Mouse (Mus musculus): ENCODE measurements around the gene Hipk4.

Gene Hipk4

DNA sequence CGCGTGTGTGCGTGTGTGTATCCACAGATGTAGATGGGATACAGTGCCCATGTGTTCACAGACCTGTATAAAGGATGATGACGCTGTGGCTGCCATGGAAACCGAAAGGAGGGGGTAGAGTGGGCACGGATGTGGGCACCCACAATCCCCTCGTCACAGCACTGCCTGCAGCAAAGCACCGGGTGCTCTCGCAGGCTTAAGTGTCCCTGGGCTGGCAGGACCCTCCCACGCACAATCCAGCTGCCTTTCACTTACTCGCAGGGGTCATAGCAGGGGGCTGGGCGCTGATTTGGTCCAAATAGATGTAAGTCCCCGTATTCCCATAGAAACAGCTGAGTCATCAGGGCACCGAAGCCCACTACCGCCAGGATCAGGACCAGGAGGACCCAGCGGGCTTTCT lies 18.4 kb downstream of the Hipk4 start:
- WGBS, result 42% methylated on average over 16 of the region's 16 CpGs

DNA sequence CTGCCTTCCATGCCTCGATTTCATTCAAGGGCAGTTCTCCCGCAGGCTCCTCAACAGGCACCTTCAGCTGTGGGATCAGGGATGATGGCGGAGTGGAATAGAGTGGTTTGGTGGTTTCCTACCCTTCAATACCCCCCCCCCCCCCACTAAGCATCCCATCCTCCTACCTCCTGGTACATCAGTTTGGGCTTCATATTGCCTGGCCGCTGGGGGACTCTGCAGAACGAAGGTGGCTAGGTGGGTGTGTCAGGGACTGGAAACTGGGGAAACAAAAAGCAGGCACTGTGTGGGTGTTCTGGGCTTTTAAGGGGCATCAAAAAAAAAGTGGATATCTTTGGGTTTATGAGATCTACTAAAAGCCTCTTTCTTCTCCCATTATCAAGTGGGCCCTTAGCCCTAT lies 18.9 kb downstream of the Hipk4 start:
- WGBS, result 36% methylated on average over 5 of the region's 5 CpGs

DNA sequence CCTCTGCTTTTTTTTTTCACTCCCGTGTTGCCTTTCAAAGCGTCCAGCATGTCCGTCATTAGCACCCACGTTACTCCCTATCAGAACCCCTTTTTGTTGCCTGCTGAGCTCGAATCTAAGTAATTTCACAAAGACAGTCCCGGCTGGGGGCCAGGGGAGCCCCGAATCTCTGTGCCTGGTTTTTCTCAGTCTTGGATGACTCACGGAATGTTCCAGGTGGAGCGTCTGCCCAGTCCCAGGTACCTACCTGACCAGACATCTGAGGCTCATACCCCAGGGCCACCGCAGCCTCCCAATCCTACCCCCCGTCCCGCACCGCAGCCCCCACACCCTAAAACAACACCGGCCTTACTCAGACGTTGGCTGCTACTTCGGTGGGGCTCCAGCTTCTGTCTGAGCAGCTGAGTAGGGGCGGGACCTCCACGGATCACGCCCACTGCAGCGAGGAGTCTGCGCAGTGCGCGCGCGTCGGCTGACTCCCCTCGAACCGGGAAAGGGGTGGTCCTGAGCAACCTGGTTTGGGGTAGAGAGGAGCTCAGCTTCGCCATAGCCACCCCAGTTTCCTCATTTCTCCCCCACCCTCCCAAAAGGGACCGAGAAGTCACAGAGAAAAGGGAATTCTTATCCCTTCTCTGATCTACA lies 19.4 kb downstream of the Hipk4 start:
- under 1% methylated on average over 30 of the region's 30 CpGs for WGBS

DNA sequence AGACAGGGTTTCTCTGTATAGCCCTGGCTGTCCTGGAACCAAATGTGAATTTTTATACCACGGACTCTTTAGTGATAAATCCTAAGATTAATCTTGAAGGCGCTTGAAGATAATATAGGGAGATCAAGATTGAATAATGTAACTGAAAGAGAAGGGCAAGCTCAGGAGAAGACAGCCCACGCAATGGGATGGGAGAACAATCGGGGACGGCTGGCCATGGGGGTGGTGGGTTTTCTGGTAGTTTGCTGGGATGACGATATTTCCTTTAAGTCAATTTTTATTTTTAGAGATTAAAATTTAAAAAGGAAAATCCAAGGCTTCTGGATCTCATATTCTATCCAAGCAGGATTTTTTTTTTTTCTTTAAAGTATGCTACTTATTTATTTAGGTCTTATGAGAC lies 20.0 kb downstream of the Hipk4 start:
- WGBS, result 13% methylated on average over 6 of the region's 6 CpGs

- WGBS, result 55% methylated on average over 4 of the region's 4 CpGs
Measured at GRCm38 (mm10) chr7:27543851-27544250, 20.8 kb downstream of the Hipk4 start.

GRCm38 (mm10) chr7:27544675-27545370 lies 21.8 kb downstream of the Hipk4 start:
- 72% methylated on average over 12 of the region's 12 CpGs for WGBS

- WGBS, result 83% methylated on average over 6 of the region's 6 CpGs
Measured at GRCm38 (mm10) chr7:27549597-27549996, 26.5 kb downstream of the Hipk4 start.

- WGBS, result 45% methylated on average over 5 of the region's 5 CpGs
Measured at GRCm38 (mm10) chr7:27552070-27552469, 29.0 kb downstream of the Hipk4 start.

GRCm38 (mm10) chr7:27552931-27553513 lies 30.0 kb downstream of the Hipk4 start, which contains the start of the genes Pld3 and 2310022A10Rik:
Gene Pld3 (minus strand): TSS chr7:27553218.
Gene 2310022A10Rik (plus strand): TSS chr7:27553233.
- WGBS, result under 1% methylated on average over 41 of the region's 41 CpGs

DNA sequence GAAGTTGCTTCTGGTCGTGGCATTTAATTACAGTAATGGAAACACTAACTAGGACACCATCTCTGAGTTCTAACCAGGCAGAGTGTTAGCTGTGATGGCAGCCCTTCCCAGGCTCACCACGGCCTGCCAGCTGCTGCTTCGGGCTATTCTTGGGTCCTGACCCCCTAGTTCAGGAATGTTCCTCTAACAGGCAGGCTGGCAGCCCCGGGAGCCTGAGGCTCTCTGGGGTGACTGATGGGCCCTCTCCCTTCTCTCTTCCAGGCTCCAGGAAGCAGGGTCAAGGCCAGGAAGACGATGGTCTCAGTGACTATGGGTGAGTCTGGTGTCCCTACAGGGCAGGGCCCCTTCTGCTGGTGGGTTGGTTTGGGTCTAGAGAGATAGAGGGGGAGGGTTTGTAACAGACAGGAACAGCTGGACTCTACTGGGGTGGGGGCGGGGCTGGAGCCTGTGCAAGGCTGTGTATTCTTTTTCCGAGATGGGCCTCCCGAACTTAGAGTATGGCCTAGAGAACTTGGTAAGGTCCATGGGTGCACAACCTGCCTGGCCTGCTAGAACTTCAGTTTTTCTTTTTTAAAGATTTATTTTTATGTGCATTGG lies 37.3 kb downstream of the Hipk4 start:
- 75% methylated on average over 8 of the region's 8 CpGs for WGBS

DNA sequence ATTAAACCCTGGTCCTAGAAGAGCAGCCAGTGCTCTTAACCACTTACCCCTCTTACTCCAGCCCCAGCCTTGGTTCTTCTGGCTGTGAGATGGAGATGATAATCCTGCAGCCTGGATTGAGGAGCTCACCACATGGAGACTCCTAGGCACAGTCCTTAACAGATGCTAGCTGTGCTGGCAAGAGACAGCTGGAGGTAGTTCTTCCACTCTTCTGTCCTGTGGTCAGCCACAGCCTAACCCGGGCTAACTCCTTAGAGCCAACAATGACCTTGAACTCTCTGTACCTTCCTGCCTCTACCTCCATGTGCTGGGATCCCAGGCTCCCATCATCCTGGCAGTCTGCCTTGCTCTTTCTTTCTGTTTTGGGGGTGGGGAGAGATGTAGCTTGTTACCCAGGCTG lies 37.9 kb downstream of the Hipk4 start:
- WGBS, result 74% methylated on average over 1 of the region's 1 CpGs

DNA sequence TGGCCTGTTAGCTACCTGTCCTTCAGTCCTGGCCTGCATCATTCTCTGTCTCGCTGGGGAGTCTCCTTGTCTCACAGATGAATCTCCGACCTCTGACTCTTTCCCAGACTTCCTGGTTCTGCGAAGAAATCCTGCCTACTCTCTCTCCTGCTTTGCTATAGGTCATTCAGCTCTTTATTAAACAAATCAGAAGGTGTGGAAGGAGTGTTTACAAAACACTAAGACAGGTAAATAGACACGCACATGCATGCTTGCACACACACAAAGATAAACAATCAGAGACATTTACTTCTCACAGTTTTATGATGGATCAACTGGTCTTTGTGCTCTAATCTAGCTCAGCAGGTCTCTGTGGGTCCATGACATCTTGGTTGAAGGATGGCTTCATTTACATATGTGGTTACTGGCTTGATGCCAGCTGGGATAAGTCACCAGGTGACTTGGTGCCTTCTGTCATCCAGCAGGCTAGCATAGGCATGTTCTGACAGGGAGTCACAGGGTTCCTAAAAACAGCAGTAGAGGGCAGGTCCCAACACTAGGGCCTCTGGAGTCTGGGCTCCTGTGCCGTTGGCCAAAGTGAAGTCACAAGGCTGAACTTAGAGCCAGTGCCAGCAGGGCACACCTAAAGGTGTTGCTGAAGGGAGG lies 46.6 kb downstream of the Hipk4 start:
- 90% methylated on average over 5 of the region's 5 CpGs for WGBS

DNA sequence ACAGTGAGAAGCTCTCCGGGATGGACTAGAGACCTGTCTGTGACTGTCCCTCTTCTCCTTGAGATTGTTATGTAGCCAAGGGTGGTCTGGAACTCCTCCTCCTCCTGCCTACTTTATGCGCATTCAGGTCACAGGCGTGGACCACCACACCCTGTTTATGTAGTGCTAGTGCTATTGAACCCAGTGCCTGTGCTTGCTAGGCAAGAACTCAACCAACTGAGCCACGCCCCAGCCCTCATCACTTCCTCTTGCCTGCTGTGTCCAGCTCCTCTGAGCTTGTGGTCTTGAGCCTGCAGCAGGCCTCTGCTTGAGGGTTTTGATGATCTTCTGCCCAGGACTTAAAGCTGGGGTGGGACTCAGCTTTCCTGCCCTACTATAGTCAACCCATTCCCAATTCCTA lies 49.1 kb downstream of the Hipk4 start:
- whole genome bisulfite sequencing, result 94% methylated on average over 4 of the region's 4 CpGs

DNA sequence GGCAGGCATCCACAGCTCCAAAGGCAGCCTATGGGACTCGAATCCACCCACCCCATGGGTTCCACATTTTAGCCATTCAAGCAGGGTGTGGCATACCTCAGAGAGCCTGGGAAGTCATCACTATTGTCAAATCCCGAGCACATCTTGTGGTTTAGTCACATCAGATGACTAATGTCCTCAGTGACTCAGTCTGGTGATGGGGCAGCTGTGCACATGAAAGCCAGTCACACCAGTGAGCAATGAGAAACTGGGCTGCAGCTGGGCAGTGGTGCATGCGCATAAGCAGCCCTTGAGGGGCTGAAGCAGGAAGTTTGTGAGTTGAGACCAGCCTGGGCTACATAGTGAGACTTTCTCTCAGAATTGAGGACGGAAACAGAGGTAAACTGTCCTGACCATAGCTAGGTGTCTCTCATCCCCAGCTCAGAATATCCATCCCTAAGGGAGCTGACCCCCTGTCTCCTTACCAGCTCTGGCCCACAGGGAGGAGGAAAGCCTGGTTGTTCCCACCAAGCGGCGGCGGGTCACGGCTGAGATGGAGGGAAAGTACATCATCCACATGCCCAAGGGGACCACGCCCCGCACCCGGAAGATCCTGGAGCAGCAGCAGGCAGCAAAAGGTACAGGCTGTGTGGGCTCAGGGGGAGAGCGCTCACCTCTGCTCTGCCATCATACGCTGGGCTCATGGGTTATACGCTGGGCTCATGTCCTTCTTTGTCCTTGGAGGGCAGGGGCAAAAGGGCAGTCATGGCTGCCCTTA lies 51.2 kb downstream of the Hipk4 start:
- WGBS, result 90% methylated on average over 14 of the region's 14 CpGs

- 77% methylated on average over 6 of the region's 6 CpGs for WGBS
Measured at GRCm38 (mm10) chr7:27576914-27577313, 53.8 kb downstream of the Hipk4 start.

- 94% methylated on average over 6 of the region's 6 CpGs for WGBS
Measured at GRCm38 (mm10) chr7:27577589-27577988, 54.5 kb downstream of the Hipk4 start.

GRCm38 (mm10) chr7:27578465-27578864 lies 55.4 kb downstream of the Hipk4 start:
- WGBS, result 85% methylated on average over 7 of the region's 7 CpGs

DNA sequence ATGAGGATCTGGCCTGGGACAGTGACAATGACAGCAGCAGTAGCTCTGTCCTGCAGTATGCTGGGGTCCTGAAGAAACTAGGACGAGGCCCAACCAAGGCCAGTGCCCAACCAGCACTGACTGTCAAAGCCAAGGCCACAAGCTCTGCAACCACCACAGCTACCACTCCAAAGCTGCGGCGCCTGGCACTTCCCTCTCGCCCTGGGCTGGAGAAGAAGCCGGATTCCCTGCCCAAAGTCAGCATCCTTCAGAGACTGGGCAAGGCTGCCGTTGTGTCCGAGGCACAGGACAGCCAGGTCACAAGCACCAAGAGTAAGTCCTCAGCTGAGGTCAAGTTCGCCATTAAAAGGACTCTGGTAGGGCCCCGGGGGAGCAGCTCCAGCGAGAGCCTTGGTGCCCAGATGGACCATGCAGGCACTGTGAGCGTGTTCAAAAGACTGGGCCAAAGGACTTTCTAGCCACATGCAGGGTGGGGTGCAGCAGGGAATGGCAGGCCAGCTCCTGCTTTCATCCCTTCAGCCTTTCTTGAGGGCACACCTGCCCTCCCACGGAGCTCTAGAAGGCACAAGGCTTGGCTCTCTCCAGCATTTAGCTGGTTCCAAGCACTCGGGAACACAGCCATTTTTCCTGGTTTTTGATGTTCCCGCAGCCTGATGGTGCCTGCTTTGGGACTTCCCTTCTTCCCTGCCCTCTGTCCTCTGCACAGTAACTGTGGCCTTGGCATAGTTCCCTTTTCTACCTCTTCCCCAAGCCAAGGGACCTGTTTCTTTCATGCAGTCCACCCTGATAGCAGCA lies 57.5 kb downstream of the Hipk4 start:
- WGBS, result 82% methylated on average over 14 of the region's 14 CpGs

Data from cerebral cortex, adult 2 months (tissue).